Mouse (Mus musculus): ENCODE measurements around the gene Kcnh1. TPM values are rescaled to one million over a fixed set of nuclear protein-coding genes. Genes with fewer than 3 reads are reported as not detected.

Kcnh1 gene
- polyA plus RNA-seq, 1 experiment, result 0.01 TPM

DNA sequence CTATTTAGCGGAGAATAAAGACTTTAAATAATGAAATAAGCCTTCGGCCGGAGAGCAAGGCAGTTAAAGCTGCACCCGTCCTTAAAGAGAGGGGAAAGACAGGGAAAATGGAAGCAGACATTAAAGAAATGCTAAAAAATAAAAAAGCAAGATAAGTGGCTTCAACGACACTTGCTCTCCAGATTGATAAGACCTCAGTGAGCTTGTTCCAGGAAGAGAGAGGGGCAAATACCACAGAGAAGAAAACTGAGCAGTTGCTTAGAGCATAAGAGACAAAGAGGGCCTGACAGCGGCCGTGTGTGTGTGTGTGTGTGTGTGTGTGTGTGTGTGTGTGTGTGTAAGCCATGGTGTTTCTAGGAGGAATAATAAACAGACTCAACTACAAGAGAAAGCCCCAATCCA is 123.0 kb downstream of the Kcnh1 start:
- TF ChIP-seq SRF (IDR thresholded peaks at IDR 0.05; ENCODE audit: control insufficient read depth, insufficient read length, low read depth), result no peak
- Histone ChIP-seq H3ac (ENCODE audit: control insufficient read depth, insufficient read length) (no peak overlapping the region), H3K79me2 (ENCODE audit: control insufficient read depth, insufficient read depth) (no peaks in the 10 kb centered on the region), H3K36me3 (ENCODE audit: control insufficient read depth, insufficient read depth) (no peaks in the 10 kb centered on the region), H3K4me2 (ENCODE audit: low read depth) (no peak overlapping the region), H3K27me3 (ENCODE audit: control insufficient read depth, insufficient read depth, insufficient read length) (no peaks in the 10 kb centered on the region), H3K4me3 (no peak overlapping the region)

DNA sequence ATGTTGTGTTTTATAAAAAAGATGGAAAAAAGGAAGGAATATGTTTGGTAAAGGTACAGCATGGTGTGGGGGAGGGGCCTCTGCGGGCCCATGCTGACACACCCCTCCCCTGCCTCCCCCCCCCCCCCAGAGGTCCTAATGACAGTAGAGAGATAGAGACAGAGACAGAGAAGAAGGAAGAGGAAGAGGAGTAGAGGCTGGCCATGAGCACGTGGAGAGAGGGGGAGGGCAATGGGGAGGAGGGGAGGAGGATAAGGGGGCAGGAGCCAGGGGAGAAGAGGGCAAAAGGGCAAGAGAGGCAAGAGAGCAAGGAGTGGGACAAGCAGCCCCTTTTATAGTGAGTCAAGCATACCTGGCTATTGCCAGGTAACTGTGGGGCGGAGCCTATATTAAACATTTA is 123.5 kb downstream of the Kcnh1 start:
- no peaks in the 10 kb centered on the region for H3K27me3 ChIP-seq (ENCODE audit: control insufficient read depth, insufficient read depth, insufficient read length)
- TF ChIP-seq SRF (IDR thresholded peaks at IDR 0.05; ENCODE audit: control insufficient read depth, insufficient read length, low read depth) (no peak), TCF12 (IDR thresholded peaks at IDR 0.05; ENCODE audit: insufficient read depth, poor library complexity, severe bottlenecking) (no peak), CEBPB (IDR thresholded peaks at IDR 0.05; ENCODE audit: insufficient read depth, poor library complexity, severe bottlenecking) (no peak), POLR2AphosphoS2 (IDR thresholded peaks at IDR 0.05; ENCODE audit: insufficient read length, low read depth) (no peak), MAX (IDR thresholded peaks at IDR 0.05; ENCODE audit: low read depth) (no peak)

DNA sequence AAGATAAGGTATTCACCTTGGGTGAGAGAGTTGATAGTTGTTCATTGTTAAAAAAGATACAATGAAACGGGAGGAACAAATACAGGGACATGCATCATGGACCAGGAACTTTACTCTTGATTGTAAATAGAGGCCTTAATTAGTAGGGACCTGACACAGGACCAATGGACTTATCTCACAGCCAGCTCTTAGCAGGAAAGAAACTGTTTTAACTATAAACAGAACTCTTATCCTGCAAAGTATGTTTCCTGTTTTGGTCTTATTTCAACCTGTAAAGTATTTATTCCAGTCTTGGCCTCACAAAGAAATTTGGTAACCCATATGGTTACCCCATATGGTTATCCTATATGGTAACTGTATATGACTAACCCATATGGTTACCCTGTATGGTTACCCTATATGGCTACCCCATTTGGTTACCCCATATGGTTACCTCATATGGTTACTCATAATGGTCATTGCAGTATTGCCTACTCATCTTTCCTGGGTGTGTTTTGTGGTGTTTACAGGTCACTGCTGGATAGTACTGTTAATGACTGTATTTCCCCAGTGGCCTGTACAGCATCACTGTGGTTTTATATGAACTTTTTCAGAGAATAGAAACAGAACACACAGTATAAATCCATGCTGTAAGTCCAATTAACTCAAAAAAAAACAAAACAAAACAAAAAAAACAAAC is 125.0 kb downstream of the Kcnh1 start:
- Histone ChIP-seq H3K79me2 (ENCODE audit: control insufficient read depth, insufficient read depth) (no peaks in the 10 kb centered on the region), H3K36me3 (ENCODE audit: control insufficient read depth, insufficient read depth) (no peaks in the 10 kb centered on the region), H3K4me3 (no peak overlapping the region), H3ac (ENCODE audit: control insufficient read depth, insufficient read length) (no peak overlapping the region), H3K27me3 (ENCODE audit: control insufficient read depth, insufficient read depth, insufficient read length) (no peaks in the 10 kb centered on the region), H3K4me2 (ENCODE audit: low read depth) (no peak overlapping the region)
- no peak for TF ChIP-seq TCF3 (IDR thresholded peaks at IDR 0.05; ENCODE audit: insufficient read length, low read depth)
- TF ChIP-seq E2F4 (IDR thresholded peaks at IDR 0.05; ENCODE audit: insufficient read depth), result no peak
- no peak for TF ChIP-seq USF1 (IDR thresholded peaks at IDR 0.05; ENCODE audit: low read depth)
- TF ChIP-seq SRF (IDR thresholded peaks at IDR 0.05; ENCODE audit: control insufficient read depth, insufficient read length, low read depth), result no peak

More for the DNA sequence above, 123.5 kb downstream of the Kcnh1 start:
- Histone ChIP-seq H3K79me2 (ENCODE audit: control insufficient read depth, insufficient read depth) (no peaks in the 10 kb centered on the region), H3K36me3 (ENCODE audit: control insufficient read depth, insufficient read depth) (no peaks in the 10 kb centered on the region), H3ac (ENCODE audit: control insufficient read depth, insufficient read length) (no peak overlapping the region), H3K4me2 (ENCODE audit: low read depth) (no peak overlapping the region), H3K4me3 (no peak overlapping the region)

DNA sequence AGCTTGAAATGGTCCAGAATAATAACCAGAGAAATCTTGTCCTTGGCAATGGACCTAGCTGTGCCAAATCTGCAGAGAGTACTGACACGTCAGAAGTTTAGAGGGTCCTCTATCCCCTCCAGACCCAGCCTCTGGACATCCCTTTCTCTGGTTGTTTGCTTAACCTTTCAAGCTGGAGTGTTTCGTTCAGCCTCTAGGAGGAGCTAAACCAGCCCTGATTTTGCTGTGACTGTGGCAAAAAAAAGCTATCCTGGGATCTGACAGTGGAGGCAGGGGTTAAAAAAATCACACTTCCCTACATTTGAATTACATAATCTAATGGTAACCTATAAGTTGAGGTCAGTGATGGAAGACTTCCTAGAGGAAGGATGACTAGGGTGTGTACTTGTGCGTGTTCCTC is 133.6 kb downstream of the Kcnh1 start:
- Histone ChIP-seq H3K27me3 (ENCODE audit: control insufficient read depth, insufficient read depth, insufficient read length) (no peaks in the 10 kb centered on the region), H3K36me3 (ENCODE audit: control insufficient read depth, insufficient read depth) (no peaks in the 10 kb centered on the region)

DNA sequence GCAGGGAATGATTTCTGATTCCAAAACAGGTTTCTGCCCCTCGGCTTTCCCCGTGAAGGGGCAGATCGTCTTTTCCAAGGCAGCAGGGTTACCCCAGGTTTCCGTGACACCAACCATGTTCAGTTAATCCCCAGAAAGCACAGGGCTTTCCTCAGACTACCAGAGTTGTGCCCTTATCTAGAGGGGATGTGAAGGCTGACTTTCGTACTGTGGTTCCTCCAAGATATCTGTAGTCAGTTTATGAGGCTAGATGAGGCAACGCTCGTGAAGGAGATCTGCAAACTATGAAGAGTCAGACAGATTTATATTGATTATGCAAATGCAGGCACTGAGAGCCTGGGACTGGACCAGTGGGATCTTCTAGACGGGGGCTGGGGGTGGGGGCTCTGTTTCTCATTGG is 136.5 kb downstream of the Kcnh1 start:
- Histone ChIP-seq H3K27me3 (ENCODE audit: control insufficient read depth, insufficient read depth, insufficient read length) (no peaks in the 10 kb centered on the region), H3ac (ENCODE audit: control insufficient read depth, insufficient read length) (no peak overlapping the region), H3K79me2 (ENCODE audit: control insufficient read depth, insufficient read depth) (no peaks in the 10 kb centered on the region), H3K36me3 (ENCODE audit: control insufficient read depth, insufficient read depth) (no peaks in the 10 kb centered on the region), H3K4me2 (ENCODE audit: low read depth) (no peak overlapping the region), H3K4me3 (no peak overlapping the region)
- TF ChIP-seq MYOG (IDR thresholded peaks at IDR 0.05; ENCODE audit: control insufficient read depth in 1 of 3, insufficient read depth in 1 of 3, insufficient read length in 2 of 3, low read depth in 2 of 3) (no peak), TCF12 (IDR thresholded peaks at IDR 0.05; ENCODE audit: insufficient read depth, poor library complexity, severe bottlenecking) (no peak)

More for the DNA sequence above, 133.6 kb downstream of the Kcnh1 start:
- no peak for TF ChIP-seq POLR2AphosphoS2 (IDR thresholded peaks at IDR 0.05; ENCODE audit: insufficient read length, low read depth)
- no peak for TF ChIP-seq POLR2A (IDR thresholded peaks at IDR 0.05; ENCODE audit: insufficient read length, low read depth)
- no peak for TF ChIP-seq TCF3 (IDR thresholded peaks at IDR 0.05; ENCODE audit: insufficient read length, low read depth)
- no peak for TF ChIP-seq TCF12 (IDR thresholded peaks at IDR 0.05; ENCODE audit: insufficient read depth, poor library complexity, severe bottlenecking)
- TF ChIP-seq USF1 (IDR thresholded peaks at IDR 0.05; ENCODE audit: low read depth), result no peak
- no peak for TF ChIP-seq MAX (IDR thresholded peaks at IDR 0.05; ENCODE audit: low read depth)
- no peak for TF ChIP-seq SRF (IDR thresholded peaks at IDR 0.05; ENCODE audit: control insufficient read depth, insufficient read length, low read depth)
- no peak for TF ChIP-seq E2F4 (IDR thresholded peaks at IDR 0.05; ENCODE audit: insufficient read depth)
- TF ChIP-seq CEBPB (IDR thresholded peaks at IDR 0.05; ENCODE audit: insufficient read depth, poor library complexity, severe bottlenecking), result no peak
- TF ChIP-seq MYOG (IDR thresholded peaks at IDR 0.05; ENCODE audit: control insufficient read depth in 1 of 3, insufficient read depth in 1 of 3, insufficient read length in 2 of 3, low read depth in 2 of 3), result no peak
- TF ChIP-seq REST (IDR thresholded peaks at IDR 0.05; ENCODE audit: insufficient read depth, insufficient read length), result no peak
- TF ChIP-seq MYOD1 (IDR thresholded peaks at IDR 0.05; ENCODE audit: control insufficient read depth in 1 of 3, insufficient read length in 2 of 3, low read depth in 2 of 3), result no peak
- Histone ChIP-seq H3ac (ENCODE audit: control insufficient read depth, insufficient read length) (no peak overlapping the region), H3K79me2 (ENCODE audit: control insufficient read depth, insufficient read depth) (no peaks in the 10 kb centered on the region), H3K4me3 (no peak overlapping the region), H3K4me2 (ENCODE audit: low read depth) (no peak overlapping the region)

DNA sequence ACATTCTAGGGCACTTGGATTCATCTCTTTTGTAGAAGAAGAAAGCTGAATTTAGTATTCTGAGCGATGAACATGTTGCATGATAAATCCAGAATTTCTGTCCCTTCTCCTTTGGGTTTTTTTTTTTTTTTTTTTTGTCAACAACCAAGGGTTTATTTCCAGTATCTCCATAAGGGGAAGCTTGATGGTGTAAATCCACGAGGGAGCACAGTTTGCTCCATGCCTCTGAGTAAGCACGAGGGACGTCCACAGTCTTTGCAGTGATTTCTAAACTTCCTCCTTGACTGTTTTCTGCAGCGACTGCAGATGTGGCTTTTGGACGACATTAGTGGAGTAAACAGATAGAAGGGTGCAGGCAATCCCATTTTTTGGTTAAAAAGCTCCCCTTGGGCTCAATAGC is 140.6 kb downstream of the Kcnh1 start:
- H3K4me2 ChIP-seq (ENCODE audit: low read depth), result no peak overlapping the region
- no peak overlapping the region for H3K4me3 ChIP-seq
- H3K27me3 ChIP-seq (ENCODE audit: control insufficient read depth, insufficient read depth, insufficient read length), result no peaks in the 10 kb centered on the region
- no peak overlapping the region for H3ac ChIP-seq (ENCODE audit: control insufficient read depth, insufficient read length)
- no peaks in the 10 kb centered on the region for H3K79me2 ChIP-seq (ENCODE audit: control insufficient read depth, insufficient read depth)
- TF ChIP-seq CEBPB (IDR thresholded peaks at IDR 0.05; ENCODE audit: insufficient read depth, poor library complexity, severe bottlenecking) (no peak), REST (IDR thresholded peaks at IDR 0.05; ENCODE audit: insufficient read depth, insufficient read length) (no peak), TCF12 (IDR thresholded peaks at IDR 0.05; ENCODE audit: insufficient read depth, poor library complexity, severe bottlenecking) (no peak), TCF3 (IDR thresholded peaks at IDR 0.05; ENCODE audit: insufficient read length, low read depth) (no peak), MAX (IDR thresholded peaks at IDR 0.05; ENCODE audit: low read depth) (no peak), E2F4 (IDR thresholded peaks at IDR 0.05; ENCODE audit: insufficient read depth) (no peak), SRF (IDR thresholded peaks at IDR 0.05; ENCODE audit: control insufficient read depth, insufficient read length, low read depth) (no peak), MYOD1 (IDR thresholded peaks at IDR 0.05; ENCODE audit: control insufficient read depth in 1 of 3, insufficient read length in 2 of 3, low read depth in 2 of 3) (no peak), POLR2A (IDR thresholded peaks at IDR 0.05; ENCODE audit: insufficient read length, low read depth) (no peak), USF1 (IDR thresholded peaks at IDR 0.05; ENCODE audit: low read depth) (no peak), POLR2AphosphoS2 (IDR thresholded peaks at IDR 0.05; ENCODE audit: insufficient read length, low read depth) (no peak), MYOG (IDR thresholded peaks at IDR 0.05; ENCODE audit: control insufficient read depth in 1 of 3, insufficient read depth in 1 of 3, insufficient read length in 2 of 3, low read depth in 2 of 3) (no peak)
- no peaks in the 10 kb centered on the region for H3K36me3 ChIP-seq (ENCODE audit: control insufficient read depth, insufficient read depth)
